Mouse (Mus musculus) hindbrain, embryonic 12.5 days (tissue): Measurements from ENCODE around the gene Tlx3. TPM values are rescaled to one million over a fixed set of nuclear protein-coding genes. Genes with fewer than 3 reads are reported as not detected.

Experiments
- ATAC-seq: fragments of 200-750 bp; cut with Nextera tagmentation; 2 replicates; pipeline ENCODE4 v1.8.0; 2017; ENCODE audit warnings: moderate TSS enrichment; ENCODE audit not compliant: low FRiP score
- H3K27ac ChIP-seq: fragments of 300-500 bp; sonication (generic); 2 replicates; pipeline ENCODE4 v1.5.1; 2016; ENCODE audit warnings: mild to moderate bottlenecking
- H3K27me3 ChIP-seq: fragments of 300-500 bp; sonication (generic); 2 replicates; pipeline ENCODE4 v1.6.1; 2016; ENCODE audit warnings: mild to moderate bottlenecking
- H3K36me3 ChIP-seq: fragments of 300-500 bp; sonication (generic); 2 replicates; pipeline ENCODE4 v1.6.1; 2016; ENCODE audit warnings: mild to moderate bottlenecking
- H3K4me1 ChIP-seq: fragments of 300-500 bp; sonication (generic); 2 replicates; pipeline ENCODE4 v1.6.1; 2016
- H3K4me2 ChIP-seq: fragments of 300-500 bp; sonication (generic); replicated peaks from 2 replicates; pipeline ENCODE4 v1.6.1; 2016; ENCODE audit warnings: mild to moderate bottlenecking
- H3K4me3 ChIP-seq: fragments of 300-500 bp; sonication (generic); 2 replicates; pipeline ENCODE4 v1.5.1; 2016; ENCODE audit warnings: mild to moderate bottlenecking
- H3K9ac ChIP-seq: fragments of 300-500 bp; sonication (generic); 2 replicates; pipeline ENCODE4 v1.6.1; 2016; ENCODE audit warnings: mild to moderate bottlenecking, moderate library complexity
- H3K9me3 ChIP-seq: fragments of 300-500 bp; sonication (generic); replicated peaks from 2 replicates; pipeline ENCODE4 v1.6.1; 2016; ENCODE audit warnings: mild to moderate bottlenecking
- WGBS: fragments of 180-500 bp; shearing (Covaris S2); methylation state at CpG from one replicate; pipeline ENCODE4 v1.1.7; 2016; 5-methylcytosine and 5-hydroxymethylcytosine counted together
- polyA plus RNA-seq: library from polyadenylated mRNA; unstranded; fragments of >200 nt; fragmentation: Nextera tagmentation; extraction: Ambion mirVana; gene quantifications from 2 replicates; pipeline ENCODE4 v1.2.1, GENCODE M21; 2016

Tlx3 gene
- polyA plus RNA-seq: 29.8 and 33.8 TPM in 2 replicates

DNA sequence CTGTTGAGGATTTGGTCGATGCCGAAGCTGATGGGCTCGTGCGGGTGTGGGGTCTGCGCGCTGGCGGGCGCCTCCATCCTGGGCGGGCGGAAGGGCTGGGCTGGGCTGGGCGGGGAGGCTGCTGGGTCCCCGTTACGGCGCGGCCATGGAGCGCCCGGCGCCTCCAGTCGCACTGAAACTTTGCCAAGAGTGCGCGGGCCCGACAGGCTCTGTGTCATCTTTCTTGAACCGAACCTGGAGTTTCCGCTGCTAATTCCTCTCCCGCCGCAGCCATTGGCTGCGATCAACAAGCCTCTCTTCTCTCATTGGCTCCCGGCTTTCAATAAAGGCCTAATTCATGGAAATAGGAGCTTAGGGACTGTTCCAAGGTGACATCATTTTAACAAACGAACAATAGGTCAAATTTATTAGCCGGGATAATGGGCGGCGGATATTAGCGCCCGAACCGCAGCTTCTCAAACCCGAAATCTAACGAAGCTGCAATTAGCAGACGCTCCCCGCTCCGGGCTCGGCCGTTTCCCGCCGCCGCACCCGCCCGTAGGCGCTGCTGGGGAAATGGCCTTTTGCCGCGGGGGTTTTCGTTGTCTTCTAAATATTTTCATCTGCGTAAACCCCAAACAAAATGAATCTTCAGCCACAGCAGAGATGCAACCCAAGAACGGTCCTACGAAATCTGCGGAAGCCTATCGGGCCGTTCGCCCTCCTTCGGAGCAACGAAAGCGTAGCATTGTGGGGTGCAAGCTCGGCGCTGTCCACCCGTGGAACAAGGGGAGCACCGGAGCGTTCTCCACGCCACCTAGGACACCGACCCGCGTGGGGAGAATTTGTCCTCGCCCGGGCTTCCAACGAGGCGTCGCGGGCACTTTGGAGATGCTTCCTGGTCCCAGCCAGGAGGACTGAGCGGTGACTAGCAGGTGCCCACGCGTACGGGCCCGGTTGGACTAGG lies at the start of gene Tlx3:
Tlx3 (minus strand) TSS at position 207 of the 946 bp plus-strand sequence.
- H3K4me1 ChIP-seq: peaks cover 42% of the 10 kb centered on the region
- peak within 1 kb of the TSS; percentile 79 for H3K27ac ChIP-seq
- under 1% methylated on average over 76 of the region's 81 CpGs for WGBS
- peak within 1 kb of the TSS; percentile 57 for H3K4me2 ChIP-seq
- peak within 1 kb of the TSS; percentile 63 for H3K9ac ChIP-seq
- peak within 1 kb of the TSS; percentile 39 for H3K4me3 ChIP-seq
- peak; percentile 62 for ATAC-seq
- peaks cover 90% of the 10 kb centered on the region for H3K27me3 ChIP-seq
- H3K36me3 ChIP-seq: no peaks in the 10 kb centered on the region
- H3K9me3 ChIP-seq: no peaks in the 10 kb centered on the region

DNA sequence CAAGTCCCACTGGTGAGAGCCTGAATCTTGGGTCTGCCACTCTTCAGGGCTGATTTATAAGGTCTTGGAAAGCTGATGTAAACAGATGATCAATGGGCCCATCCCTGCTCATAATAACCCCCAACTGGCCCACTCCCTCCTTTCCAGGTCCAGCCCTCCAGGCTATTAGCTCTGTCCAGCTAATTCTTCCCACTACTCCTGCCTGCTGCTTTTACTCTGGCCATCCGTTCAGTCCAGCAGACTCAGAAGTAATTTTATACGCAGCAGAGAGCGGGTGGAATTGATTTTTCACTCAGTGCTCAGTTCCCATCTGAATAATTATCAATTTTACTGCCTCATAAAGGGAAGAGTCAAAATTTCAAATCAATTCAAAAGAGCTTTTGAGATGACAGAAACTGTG lies 36.9 kb upstream of the Tlx3 start:
- no peaks in the 10 kb centered on the region for H3K9me3 ChIP-seq
- 0 out of 2 replicates have a peak, but pooled peaks cover 2% of the 10 kb centered on the region for H3K4me1 ChIP-seq
- H3K36me3 ChIP-seq: no peaks in the 10 kb centered on the region
- H3K4me3 ChIP-seq: no peak overlapping the region
- no peaks in the 10 kb centered on the region for H3K27me3 ChIP-seq
- H3K9ac ChIP-seq: no peak overlapping the region
- WGBS: 56% methylated on average over 3 of the region's 3 CpGs
- H3K4me2 ChIP-seq: no peak overlapping the region
- H3K27ac ChIP-seq: no peak overlapping the region
- ATAC-seq: peak; percentile 46; the same call in 1 of the 2 replicates

DNA sequence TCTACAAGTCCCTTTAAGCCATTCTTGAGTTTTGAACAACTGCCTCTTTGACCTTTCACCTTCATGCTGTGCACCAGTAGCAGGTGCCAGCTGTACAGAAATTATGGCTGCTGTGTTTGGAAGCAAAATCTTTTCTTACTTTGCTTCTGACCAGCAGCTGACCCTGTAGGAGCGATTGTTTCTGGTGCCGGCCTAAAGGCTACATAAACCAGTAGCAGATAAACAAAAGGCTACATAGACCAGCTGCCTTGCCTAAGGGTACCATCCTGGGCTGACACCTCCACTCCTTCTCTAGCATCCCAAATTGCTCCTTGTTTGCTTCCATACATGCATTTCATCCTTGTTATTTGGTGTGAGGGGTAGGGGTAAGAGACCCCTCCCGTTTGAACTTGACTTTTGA lies 30.7 kb upstream of the Tlx3 start:
- H3K4me3 ChIP-seq: no peak overlapping the region
- ATAC-seq: peak; percentile 38; the same call in 1 of the 2 replicates
- H3K4me2 ChIP-seq: no peak overlapping the region
- H3K9me3 ChIP-seq: no peaks in the 10 kb centered on the region
- no peak overlapping the region for H3K9ac ChIP-seq
- no peak overlapping the region for H3K27ac ChIP-seq
- WGBS: 42% methylated on average over 3 of the region's 3 CpGs
- H3K36me3 ChIP-seq: no peaks in the 10 kb centered on the region
- H3K27me3 ChIP-seq: no peaks in the 10 kb centered on the region
- H3K4me1 ChIP-seq: peaks cover 12% of the 10 kb centered on the region

GRCm38 (mm10) chr11:33232056-33232455 lies 28.7 kb upstream of the Tlx3 start:
- no peaks in the 10 kb centered on the region for H3K27me3 ChIP-seq
- no peak overlapping the region for H3K4me3 ChIP-seq
- H3K36me3 ChIP-seq: no peaks in the 10 kb centered on the region
- no peak for ATAC-seq
- no peak overlapping the region for H3K9ac ChIP-seq
- 62% methylated on average over 5 of the region's 5 CpGs for WGBS
- H3K9me3 ChIP-seq: no peaks in the 10 kb centered on the region
- peaks cover 12% of the 10 kb centered on the region for H3K4me1 ChIP-seq
- H3K27ac ChIP-seq: no peak overlapping the region
- no peak overlapping the region for H3K4me2 ChIP-seq

DNA sequence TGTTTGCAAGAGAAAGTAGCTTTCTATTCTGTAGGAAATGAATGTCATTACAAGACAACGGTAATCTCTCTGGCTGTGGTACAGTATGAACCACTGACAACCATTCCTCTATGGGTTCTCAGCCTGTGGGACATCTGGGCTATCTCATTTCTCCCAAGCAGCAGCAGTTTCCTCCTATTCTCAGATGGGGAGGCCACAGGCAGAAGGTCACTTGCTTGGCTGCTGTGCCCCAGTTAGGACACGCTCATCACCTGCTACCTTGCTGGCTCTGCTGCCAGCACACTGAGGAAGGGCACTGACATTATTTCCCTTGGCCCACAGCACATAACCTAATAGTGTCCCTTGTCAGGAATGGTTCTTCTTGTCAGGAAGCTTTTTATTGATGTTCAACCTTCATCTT lies 24.8 kb upstream of the Tlx3 start:
- H3K4me3 ChIP-seq: no peak overlapping the region
- no peaks in the 10 kb centered on the region for H3K36me3 ChIP-seq
- 92% methylated on average over 2 of the region's 2 CpGs for WGBS
- no peaks in the 10 kb centered on the region for H3K9me3 ChIP-seq
- peaks cover 8% of the 10 kb centered on the region; the same call in 1 of the 2 replicates for H3K4me1 ChIP-seq
- ATAC-seq: no peak
- H3K4me2 ChIP-seq: no peak overlapping the region
- H3K27me3 ChIP-seq: no peaks in the 10 kb centered on the region
- no peak overlapping the region for H3K27ac ChIP-seq
- H3K9ac ChIP-seq: no peak overlapping the region

GRCm38 (mm10) chr11:33226516-33226915 lies 23.1 kb upstream of the Tlx3 start:
- WGBS: 60% methylated on average over 8 of the region's 8 CpGs
- Histone ChIP-seq H3K4me1 (peaks cover 4% of the 10 kb centered on the region; the same call in 1 of the 2 replicates), H3K9me3 (no peaks in the 10 kb centered on the region), H3K9ac (no peak overlapping the region), H3K27ac (no peak overlapping the region), H3K27me3 (no peaks in the 10 kb centered on the region), H3K36me3 (no peaks in the 10 kb centered on the region), H3K4me2 (no peak overlapping the region), H3K4me3 (no peak overlapping the region)
- no peak for ATAC-seq

- Histone ChIP-seq H3K4me2 (no peak overlapping the region), H3K4me1 (peaks cover 4% of the 10 kb centered on the region; the same call in 1 of the 2 replicates), H3K27ac (no peak overlapping the region), H3K4me3 (no peak overlapping the region), H3K9ac (no peak overlapping the region), H3K36me3 (no peaks in the 10 kb centered on the region), H3K27me3 (no peaks in the 10 kb centered on the region), H3K9me3 (no peaks in the 10 kb centered on the region)
- WGBS: 75% methylated on average over 10 of the region's 11 CpGs
- ATAC-seq: no peak
These were observed 18.4 kb upstream of the Tlx3 start for GRCm38 (mm10) chr11:33221566-33222365.

DNA sequence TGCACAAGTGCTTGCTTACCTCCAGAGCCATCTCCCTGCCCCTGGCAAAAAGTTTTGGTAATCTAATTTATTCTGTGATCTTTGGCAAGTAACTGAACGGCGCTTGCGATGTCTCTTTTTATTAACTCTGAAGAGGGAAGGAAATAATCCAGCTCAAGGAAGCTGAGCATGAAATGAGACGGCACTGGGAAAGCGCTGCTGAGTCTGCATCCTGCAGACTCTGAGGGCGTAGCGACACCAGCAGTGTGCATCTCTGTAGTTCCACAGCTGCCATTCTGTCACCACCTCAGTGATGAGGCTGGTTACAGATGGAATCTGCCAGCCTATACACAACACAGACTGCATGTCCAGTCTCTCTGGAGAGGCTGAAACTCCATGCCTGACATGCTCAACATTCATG lies 17.4 kb upstream of the Tlx3 start:
- 71% methylated on average over 7 of the region's 7 CpGs for WGBS
- no peaks in the 10 kb centered on the region for H3K36me3 ChIP-seq
- no peak overlapping the region for H3K27ac ChIP-seq
- H3K27me3 ChIP-seq: no peaks in the 10 kb centered on the region
- no peaks in the 10 kb centered on the region for H3K9me3 ChIP-seq
- no peak for ATAC-seq
- no peak overlapping the region for H3K4me2 ChIP-seq
- H3K4me3 ChIP-seq: no peak overlapping the region
- H3K4me1 ChIP-seq: no peaks in the 10 kb centered on the region
- no peak overlapping the region for H3K9ac ChIP-seq

GRCm38 (mm10) chr11:33217384-33218079 lies 14.1 kb upstream of the Tlx3 start:
- H3K9me3 ChIP-seq: no peaks in the 10 kb centered on the region
- no peaks in the 10 kb centered on the region for H3K4me1 ChIP-seq
- ATAC-seq: no peak
- no peak overlapping the region for H3K4me3 ChIP-seq
- H3K36me3 ChIP-seq: no peaks in the 10 kb centered on the region
- H3K4me2 ChIP-seq: no peak overlapping the region
- no peak overlapping the region for H3K27ac ChIP-seq
- 76% methylated on average over 8 of the region's 8 CpGs for WGBS
- H3K27me3 ChIP-seq: no peaks in the 10 kb centered on the region
- H3K9ac ChIP-seq: no peak overlapping the region

DNA sequence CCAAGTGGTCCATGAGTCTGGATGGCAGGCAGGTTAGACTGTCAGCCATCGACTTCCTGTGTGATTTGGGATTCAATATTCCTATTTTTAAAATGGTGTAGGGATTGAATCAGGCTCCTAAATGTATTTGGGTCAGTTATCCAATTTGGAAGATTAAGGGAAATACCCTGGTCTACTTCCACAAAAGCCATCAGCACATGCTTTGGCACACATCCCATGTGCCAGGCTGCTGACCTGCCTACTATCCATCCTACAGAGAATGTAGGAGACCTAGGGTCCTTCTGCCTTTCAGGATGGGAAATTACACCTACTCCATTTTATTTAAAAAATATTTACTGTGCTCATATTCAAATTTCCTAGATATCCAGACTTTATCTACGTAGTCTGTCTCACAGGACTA lies 4.0 kb upstream of the Tlx3 start:
- WGBS: 82% methylated on average over 2 of the region's 2 CpGs
- Histone ChIP-seq H3K27ac (no peak overlapping the region), H3K4me1 (peaks cover 20% of the 10 kb centered on the region), H3K4me2 (no peak overlapping the region), H3K36me3 (no peaks in the 10 kb centered on the region), H3K9me3 (no peaks in the 10 kb centered on the region), H3K4me3 (no peak overlapping the region), H3K9ac (no peak overlapping the region), H3K27me3 (peaks cover 62% of the 10 kb centered on the region)
- ATAC-seq: no peak

- WGBS: 16% methylated on average over 3 of the region's 3 CpGs
- H3K36me3 ChIP-seq: no peaks in the 10 kb centered on the region
- H3K9ac ChIP-seq: peak overlapping the region; percentile 32
- no peaks in the 10 kb centered on the region for H3K9me3 ChIP-seq
- H3K4me2 ChIP-seq: peak overlapping the region; percentile 36
- ATAC-seq: no peak
- H3K27ac ChIP-seq: no peak overlapping the region
- H3K4me3 ChIP-seq: peak overlapping the region; percentile 39
- peaks cover 42% of the 10 kb centered on the region for H3K4me1 ChIP-seq
- peaks cover 82% of the 10 kb centered on the region for H3K27me3 ChIP-seq
These were observed 1.6 kb upstream of the Tlx3 start for GRCm38 (mm10) chr11:33204966-33205365.

DNA sequence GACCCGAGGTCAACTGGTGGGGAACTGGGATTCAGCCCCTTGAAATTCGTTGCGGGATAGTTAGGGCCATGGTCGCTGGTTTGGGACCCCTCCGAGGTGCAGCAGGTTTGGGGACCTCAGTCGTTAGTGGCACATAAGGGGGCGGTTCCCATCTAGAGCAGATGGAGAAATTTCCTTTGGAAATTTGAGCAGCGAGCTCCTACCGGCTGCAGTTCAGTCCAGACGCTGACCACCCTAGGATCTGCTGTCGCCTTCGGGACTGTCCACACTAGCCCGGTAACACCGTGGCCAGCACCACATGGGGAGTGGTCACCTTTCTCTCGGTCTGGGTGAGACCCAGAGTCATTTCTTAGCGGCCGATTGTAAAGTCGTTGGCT lies 928 bp upstream of the Tlx3 start:
- H3K4me3 ChIP-seq: peak overlapping the region; percentile 39
- peaks cover 85% of the 10 kb centered on the region for H3K27me3 ChIP-seq
- under 1% methylated on average over 18 of the region's 18 CpGs for WGBS
- no peaks in the 10 kb centered on the region for H3K9me3 ChIP-seq
- ATAC-seq: no peak
- peaks cover 42% of the 10 kb centered on the region for H3K4me1 ChIP-seq
- H3K36me3 ChIP-seq: no peaks in the 10 kb centered on the region
- peak overlapping the region; percentile 44 for H3K9ac ChIP-seq
- H3K27ac ChIP-seq: peak overlapping the region; percentile 26; the same call in 1 of the 2 replicates
- peak overlapping the region; percentile 57 for H3K4me2 ChIP-seq
